Mouse (Mus musculus) intestine, embryonic 14.5 days (tissue): ENCODE measurements around the gene Cldn5. TPM values are rescaled to one million over a fixed set of nuclear protein-coding genes. Genes with fewer than 3 reads are reported as not detected.

Source experiments
- ATAC-seq: fragments of 200-750 bp; cut with Nextera tagmentation; replicated peaks from 2 replicates; pipeline ENCODE4 v1.8.0; 2017; ENCODE audit warnings: low read depth, moderate number of reproducible peaks, moderate TSS enrichment, moderate library complexity; ENCODE audit not compliant: low FRiP score, low TSS enrichment
- DNase-seq: peaks from one replicate; pipeline ENCODE4 v3.0.0-alpha.2; 2018; ENCODE audit warnings: low spot score
- H3K27ac ChIP-seq: fragments of 300-500 bp; sonication (generic); 2 replicates; pipeline ENCODE4 v1.5.1; 2014; ENCODE audit warnings: low read depth, mild to moderate bottlenecking, control low read depth
- H3K27me3 ChIP-seq: fragments of 300-500 bp; sonication (generic); replicated peaks from 2 replicates; pipeline ENCODE4 v1.6.1; 2014; ENCODE audit warnings: low read length, control low read depth; ENCODE audit not compliant: control insufficient read depth, insufficient read depth
- H3K36me3 ChIP-seq: fragments of 300-500 bp; sonication (generic); 2 replicates; pipeline ENCODE4 v1.6.1; 2014; ENCODE audit warnings: low read length, control low read depth; ENCODE audit not compliant: control insufficient read depth, insufficient read depth
- H3K4me1 ChIP-seq: fragments of 300-500 bp; sonication (generic); replicated peaks from 2 replicates; pipeline ENCODE4 v1.6.1; 2014; ENCODE audit warnings: low read length, control low read depth, mixed read lengths; ENCODE audit not compliant: control insufficient read depth, insufficient read depth
- H3K4me2 ChIP-seq: fragments of 300-500 bp; sonication (generic); 2 replicates; pipeline ENCODE4 v1.6.1; 2014; ENCODE audit warnings: low read length
- H3K4me3 ChIP-seq: fragments of 300-500 bp; sonication (generic); 2 replicates; pipeline ENCODE4 v1.5.1; 2014; ENCODE audit warnings: low read depth, low read length, control low read depth, mixed read lengths
- H3K9ac ChIP-seq: fragments of 300-500 bp; sonication (generic); 2 replicates; pipeline ENCODE4 v1.6.1; 2014; ENCODE audit warnings: mild to moderate bottlenecking, low read length
- H3K9me3 ChIP-seq: fragments of 300-500 bp; sonication (generic); 2 replicates; pipeline ENCODE4 v1.6.1; 2016; ENCODE audit warnings: low read length, control low read depth; ENCODE audit not compliant: control insufficient read depth
- WGBS: fragments of 180-500 bp; shearing (Covaris S2); extraction: QIAGEN DNeasy Blood & Tissue Kit; methylation state at CpG from one replicate; pipeline ENCODE4 v1.1.7; 2014; 5-methylcytosine and 5-hydroxymethylcytosine counted together
- polyA plus RNA-seq: library from polyadenylated mRNA; unstranded; fragments of >200 nt; fragmentation: Nextera tagmentation; extraction: Ambion mirVana; gene quantifications from 2 replicates; pipeline ENCODE4 v1.2.1, GENCODE M21; 2014

Gene Cldn5
- polyA plus RNA-seq, 1 experiment from 2014 or later = 21.9 TPM

GRCm38 (mm10) chr16:18798151-18798550 lies 21.5 kb downstream of the Cldn5 start:
- no peaks in the 10 kb centered on the region for H3K9me3 ChIP-seq
- no peaks in the 10 kb centered on the region for H3K4me1 ChIP-seq
- no peak for ATAC-seq
- H3K4me3 ChIP-seq = no peak overlapping the region
- no peak overlapping the region for H3K27ac ChIP-seq
- DNase-seq = no peak
- no peak overlapping the region for H3K4me2 ChIP-seq
- no peaks in the 10 kb centered on the region for H3K27me3 ChIP-seq
- H3K9ac ChIP-seq = no peak overlapping the region
- 89% methylated on average over 5 of the region's 5 CpGs for WGBS
- peaks cover 82% of the 10 kb centered on the region for H3K36me3 ChIP-seq

DNA sequence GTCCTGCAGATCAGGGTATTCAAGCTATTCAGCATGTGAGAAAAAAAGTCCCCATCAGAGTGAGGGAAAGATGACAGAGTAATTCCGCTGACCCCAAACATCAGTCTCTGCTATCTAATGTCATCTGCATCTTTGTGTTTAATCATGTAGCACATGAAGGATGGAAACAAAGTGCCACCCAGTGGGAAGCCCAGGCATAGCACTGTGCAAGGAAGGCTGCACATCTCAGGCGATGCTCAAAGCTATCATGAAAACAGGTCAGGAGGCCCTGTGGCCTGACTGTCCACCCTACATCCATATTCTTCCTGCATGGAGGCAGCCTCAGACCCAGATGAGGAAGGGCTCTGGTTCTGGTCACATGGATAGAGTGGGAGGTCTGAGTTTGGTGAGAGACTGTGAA lies 22.2 kb downstream of the Cldn5 start:
- Histone ChIP-seq H3K4me3 (no peak overlapping the region), H3K27ac (no peak overlapping the region), H3K4me1 (no peaks in the 10 kb centered on the region), H3K9ac (no peak overlapping the region), H3K36me3 (peaks cover 75% of the 10 kb centered on the region), H3K9me3 (no peaks in the 10 kb centered on the region), H3K4me2 (no peak overlapping the region), H3K27me3 (no peaks in the 10 kb centered on the region)
- no peak for DNase-seq
- no peak for ATAC-seq
- 72% methylated on average over 2 of the region's 2 CpGs for WGBS

GRCm38 (mm10) chr16:18805746-18806145 lies 29.1 kb downstream of the Cldn5 start:
- H3K9ac ChIP-seq = no peak overlapping the region
- ATAC-seq (no peak), DNase-seq (no peak)
- H3K27me3 ChIP-seq = no peaks in the 10 kb centered on the region
- no peaks in the 10 kb centered on the region for H3K9me3 ChIP-seq
- no peak overlapping the region for H3K4me2 ChIP-seq
- no peak overlapping the region for H3K4me3 ChIP-seq
- 95% methylated on average over 2 of the region's 2 CpGs for WGBS
- peaks cover 59% of the 10 kb centered on the region for H3K36me3 ChIP-seq
- no peak overlapping the region for H3K27ac ChIP-seq
- H3K4me1 ChIP-seq = no peaks in the 10 kb centered on the region

DNA sequence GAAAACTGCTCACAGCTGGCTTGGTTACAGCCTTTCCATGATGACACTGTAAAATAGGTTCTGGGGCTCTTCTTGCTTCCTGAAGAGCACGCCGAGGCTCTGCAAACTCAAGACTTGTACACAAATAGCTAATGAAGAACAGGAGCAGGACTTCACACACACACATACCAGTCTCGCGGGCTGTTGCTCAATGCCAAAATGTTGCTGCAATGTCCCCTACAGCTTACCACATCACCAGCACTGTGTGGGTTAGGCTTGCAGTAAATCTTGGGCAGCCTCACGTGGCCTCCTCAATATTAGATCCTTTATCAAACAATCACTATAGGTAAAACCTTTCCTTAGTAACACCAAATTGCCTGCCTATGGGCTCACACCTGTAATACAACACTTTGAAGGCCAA lies 32.4 kb downstream of the Cldn5 start:
- WGBS = 94% methylated on average over 5 of the region's 5 CpGs
- Histone ChIP-seq H3K27me3 (no peaks in the 10 kb centered on the region), H3K9me3 (no peaks in the 10 kb centered on the region), H3K4me3 (no peak overlapping the region), H3K4me2 (no peak overlapping the region), H3K9ac (no peak overlapping the region), H3K27ac (no peak overlapping the region), H3K36me3 (peaks cover 47% of the 10 kb centered on the region), H3K4me1 (peaks cover 11% of the 10 kb centered on the region)
- DNase-seq (no peak), ATAC-seq (no peak)

DNA sequence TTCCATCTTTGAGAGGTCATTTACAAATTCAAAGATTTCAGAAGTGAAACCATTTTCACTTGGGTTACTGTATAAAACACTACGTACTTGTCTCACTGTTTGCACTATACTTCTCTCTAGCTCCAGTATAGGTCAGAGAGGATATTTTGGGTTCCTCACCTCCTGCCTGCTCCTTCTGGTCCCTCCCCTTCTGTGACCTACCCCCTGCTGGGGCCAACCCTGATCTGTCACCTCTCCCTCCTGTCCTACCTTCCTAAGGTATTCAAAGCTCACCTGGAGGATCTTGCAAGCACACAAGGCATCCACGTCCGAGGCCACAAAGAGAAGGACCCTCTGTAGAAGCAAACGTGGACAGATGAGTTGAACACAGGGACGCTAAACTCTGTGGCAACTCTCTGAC lies 34.4 kb downstream of the Cldn5 start:
- Histone ChIP-seq H3K36me3 (peaks cover 50% of the 10 kb centered on the region), H3K27me3 (no peaks in the 10 kb centered on the region), H3K27ac (peak overlapping the region; percentile 25; the same call in 1 of the 2 replicates), H3K4me1 (peaks cover 11% of the 10 kb centered on the region), H3K4me2 (peak overlapping the region; percentile 80), H3K9ac (peak overlapping the region; percentile 85), H3K9me3 (no peaks in the 10 kb centered on the region), H3K4me3 (peak overlapping the region; percentile 78)
- ATAC-seq = peak; percentile 17
- DNase-seq = peak; percentile 55
- 4% methylated on average over 5 of the region's 5 CpGs for WGBS

GRCm38 (mm10) chr16:18811468-18812384 lies 35.1 kb downstream of the Cldn5 start, which contains the start of the genes Ufd1 and Cdc45:
TSS of gene Ufd1 (plus strand) at chr16:18811779.
TSS of gene Cdc45 (minus strand) at chr16:18811987.
- Histone ChIP-seq H3K9ac (peak within 1 kb of the TSS; percentile 85), H3K36me3 (peaks cover 50% of the 10 kb centered on the region), H3K4me2 (peak within 1 kb of the TSS; percentile 80), H3K4me3 (peak within 1 kb of the TSS; percentile 78), H3K27me3 (no peaks in the 10 kb centered on the region), H3K4me1 (peaks cover 11% of the 10 kb centered on the region), H3K9me3 (no peaks in the 10 kb centered on the region), H3K27ac (peak within 1 kb of the TSS; percentile 66; the same call in 1 of the 2 replicates)
- under 1% methylated on average over 42 of the region's 42 CpGs for WGBS
- DNase-seq (peak; percentile 88), ATAC-seq (peak; percentile 96)

DNA sequence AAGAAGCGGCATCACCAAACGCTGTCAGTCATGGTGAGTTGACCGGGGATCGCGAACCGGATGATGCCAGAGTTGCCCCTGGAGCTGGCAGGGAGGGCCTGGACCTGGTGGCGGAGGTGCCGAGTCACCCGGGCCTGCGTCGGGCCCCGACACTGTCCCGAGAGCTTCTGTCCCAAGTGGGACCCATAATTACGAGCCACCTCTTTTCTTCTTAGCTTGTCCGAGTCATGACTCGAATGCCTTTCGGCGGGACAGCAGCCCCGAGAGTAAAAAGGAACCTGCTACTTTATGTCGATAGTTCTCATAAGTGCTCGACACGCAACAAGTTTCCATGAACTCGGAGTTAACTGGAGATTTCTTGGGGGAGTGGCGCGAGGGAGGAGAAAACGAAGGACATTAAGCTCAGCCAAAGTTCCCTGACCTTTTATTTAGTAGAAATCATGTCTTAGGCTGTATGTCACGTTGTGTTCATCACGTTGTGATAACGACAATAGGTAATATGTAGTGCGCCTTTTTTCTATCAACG lies 35.8 kb downstream of the Cldn5 start:
- peaks cover 11% of the 10 kb centered on the region for H3K4me1 ChIP-seq
- peaks cover 50% of the 10 kb centered on the region for H3K36me3 ChIP-seq
- peak overlapping the region; percentile 66; the same call in 1 of the 2 replicates for H3K27ac ChIP-seq
- ATAC-seq (peak; percentile 46; the same call in 1 of the 2 replicates), DNase-seq (peak; percentile 92)
- no peaks in the 10 kb centered on the region for H3K27me3 ChIP-seq
- peak overlapping the region; percentile 60 for H3K4me2 ChIP-seq
- H3K4me3 ChIP-seq = peak overlapping the region; percentile 78
- no peaks in the 10 kb centered on the region for H3K9me3 ChIP-seq
- H3K9ac ChIP-seq = peak overlapping the region; percentile 85
- 1% methylated on average over 31 of the region's 31 CpGs for WGBS

GRCm38 (mm10) chr16:18822356-18822755 lies 45.7 kb downstream of the Cldn5 start:
- WGBS = 100% methylated on average over 1 of the region's 1 CpGs

More at GRCm38 (mm10) chr16:18822356-18822755, 45.7 kb downstream of the Cldn5 start:
- no peak for ATAC-seq
- no peaks in the 10 kb centered on the region for H3K9me3 ChIP-seq
- no peak overlapping the region for H3K27ac ChIP-seq
- no peak for DNase-seq
- H3K4me1 ChIP-seq = no peaks in the 10 kb centered on the region
- no peak overlapping the region for H3K9ac ChIP-seq
- peaks cover 98% of the 10 kb centered on the region for H3K36me3 ChIP-seq
- H3K27me3 ChIP-seq = no peaks in the 10 kb centered on the region
- H3K4me2 ChIP-seq = no peak overlapping the region
- no peak overlapping the region for H3K4me3 ChIP-seq
